Mouse (Mus musculus) layer of hippocampus, adult 6 months (tissue): ENCODE results near the gene Asb4. TPM values are rescaled to one million over a fixed set of nuclear protein-coding genes. Genes with fewer than 3 reads are reported as not detected.

Experiments used
- long read RNA-seq, 2 experiments: library from polyadenylated mRNA; unstranded; transcript quantifications; one replicate each; pipeline ENCODE4 v2.0.0; 2019 to 2020
- polyA plus RNA-seq: library from polyadenylated mRNA; unstranded; fragments of <200 nt; fragmentation: Nextera tagmentation; gene quantifications from 2 replicates; pipeline ENCODE4 v1.2.3, GENCODE M21; 2021

Asb4 gene
- 0.68 and 0.88 TPM in 2 replicates for polyA plus RNA-seq
- long read RNA-seq, experiment 1, partial matches to known transcripts: 1 of 1 reads
- long read RNA-seq, experiment 1, other reads (novel, unspliced or antisense): 0 of 1 reads
- long read RNA-seq, experiment 2, partial matches to known transcripts: 5 of 5 reads
- long read RNA-seq, experiment 2, other reads (novel, unspliced or antisense): 0 of 5 reads

GRCm38 (mm10) chr6:5383336-5384177, at the start of gene Asb4:
Asb4 (plus strand) TSS chr6:5383386.

Other genes with a start within 250 kb of the Asb4 start
- 1.7 TPM in 1 of 2 replicates, not detected in the other for gene Pon1, start 189.4 kb upstream of the Asb4 start, polyA plus RNA-seq
- 2.9 and 10.4 TPM in 2 replicates for gene Pon3, start 127.1 kb upstream of the Asb4 start, polyA plus RNA-seq
- gene Pon2, start 84.9 kb upstream of the Asb4 start, polyA plus RNA-seq: 67.6 and 70.7 TPM in 2 replicates
- 5.7 and 7.2 TPM in 2 replicates for gene Pdk4, start 112.9 kb downstream of the Asb4 start, polyA plus RNA-seq